7 mouse cellular contexts compared by ENCODE assay signal in the genomic region with DNA sequence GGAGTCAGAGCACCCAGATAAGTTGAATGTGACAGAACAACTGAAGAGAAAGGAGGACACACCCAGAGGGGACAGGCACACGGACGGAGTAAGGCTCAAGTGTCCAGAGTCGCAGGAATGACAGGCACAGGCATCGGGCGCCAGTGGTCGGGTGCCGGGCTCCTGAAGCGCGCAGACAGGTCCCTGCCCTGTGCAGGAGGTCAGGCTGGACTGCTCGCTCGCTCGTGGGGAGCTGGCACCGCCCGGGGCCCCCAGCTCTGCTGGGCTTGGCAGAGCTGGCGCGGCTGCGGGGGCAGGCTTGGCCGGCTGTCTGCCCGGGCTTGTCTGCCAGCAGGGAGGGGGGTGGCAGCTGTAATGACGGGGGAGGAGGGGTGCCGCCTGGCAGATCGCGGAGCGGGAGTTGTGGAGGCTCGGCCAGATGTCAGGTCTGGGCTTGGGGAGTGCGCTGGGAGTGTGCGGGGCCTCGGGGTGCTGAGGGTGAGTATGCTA. TPM values are rescaled to one million over a fixed set of nuclear protein-coding genes. Genes with fewer than 3 reads are reported as not detected.
A peak's percentile ranks its signal among the peaks of the same experiment; 100 is the strongest.
DNase-seq lines count a peak whose midpoint lies in the region; ATAC-seq lines count a peak whose summit lies in the region.

No protein-coding gene starts in this region.

- peak overlapping the region; percentile 60 for H3K9ac ChIP-seq in hindbrain, embryonic 14.5 days

- H3K36me3 ChIP-seq in hindbrain, embryonic 14.5 days (replicated peaks; ENCODE audit: control insufficient read depth, insufficient read depth) = no peaks in the 10 kb centered on the region

- ATAC-seq in hindbrain, embryonic 14.5 days (ENCODE audit: low FRiP score) = peak; percentile 49
- peak; percentile 21 for ATAC-seq in megakaryocyte progenitor cell, adult 5-6 weeks (replicated peaks; ENCODE audit: poor library complexity)

- intact Hi-C loops in left cerebral cortex, postnatal 10 days (cut with DNase I) = no loop called here

- H3K27ac ChIP-seq in hindbrain, embryonic 14.5 days = peak overlapping the region; percentile 60; the same call in 1 of the 2 replicates

- H3K4me3 ChIP-seq in hindbrain, embryonic 14.5 days (replicated peaks; ENCODE audit: low read length) = peak overlapping the region; percentile 47

- peaks cover 11% of the 10 kb centered on the region for H3K27me3 ChIP-seq in hindbrain, embryonic 14.5 days (ENCODE audit: control insufficient read depth, insufficient read depth, low read length)

- no peaks in the 10 kb centered on the region for H3K9me3 ChIP-seq in hindbrain, embryonic 14.5 days (ENCODE audit: control insufficient read depth, low read length)

- H3K4me2 ChIP-seq in hindbrain, embryonic 14.5 days (replicated peaks) = peak overlapping the region; percentile 98

- peak; percentile 89 for DNase-seq in Muller cell, postnatal 12 days (ENCODE audit: inconsistent ontology term)
- peak; percentile 77 for DNase-seq in cerebellum, adult 8-10 months
- peak; percentile 77 to 88 for DNase-seq in frontal cortex, adult 2 months (ENCODE audit: extremely low spot score in 1 of 2, low spot score in 1 of 2)
- DNase-seq in hindbrain, embryonic 14.5 days (ENCODE audit: low spot score) = no peak
- peak; percentile 76 to 89 for DNase-seq in left cerebral cortex, postnatal 10 days (ENCODE audit: extremely low spot score in 1 of 2, low spot score in 2 of 2)
- DNase-seq in right cerebral cortex, postnatal 4 days = peak; percentile 69

- 0 out of 2 replicates have a peak, but pooled peaks cover 10% of the 10 kb centered on the region for H3K4me1 ChIP-seq in hindbrain, embryonic 14.5 days (replicated peaks; ENCODE audit: control insufficient read depth, insufficient read depth, low read length)

- WGBS in hindbrain, embryonic 14.5 days = 0% methylated on average over 27 of the region's 28 CpGs

RNA-seq across cellular contexts. Expression of gene Inka2, which starts 0.7 kb away (rescaled TPM):
- 52.9 and 59.1 TPM in 2 replicates for polyA plus RNA-seq in frontal cortex, adult 2 months (2012; rRNA removed)
- polyA plus RNA-seq in hindbrain, embryonic 14.5 days (2014; fragmentation: Nextera tagmentation; extraction: Ambion mirVana) = 4.6 and 5.5 TPM in 2 replicates
- total RNA-seq in left cerebral cortex, postnatal 10 days (2021) = 10 to 100 TPM; 41.2 to 42.6 TPM
- 0.05 TPM in 1 of 2 replicates, not detected in the other for total RNA-seq in megakaryocyte progenitor cell, adult 5-6 weeks (2015)
- total RNA-seq in megakaryocyte progenitor cell, adult 5-6 weeks (2017) = 0.17 TPM in 1 of 2 replicates, not detected in the other

RNA-seq across cellular contexts. Expression of gene Ddx20, which starts 17.7 kb away (rescaled TPM):
- polyA plus RNA-seq in frontal cortex, adult 2 months (2012; rRNA removed) = 10.3 and 10.8 TPM in 2 replicates
- polyA plus RNA-seq in hindbrain, embryonic 14.5 days (2014; fragmentation: Nextera tagmentation; extraction: Ambion mirVana) = 21.6 and 23.1 TPM in 2 replicates
- 10 to 100 TPM; 12.2 to 14.5 TPM for total RNA-seq in left cerebral cortex, postnatal 10 days (2021)
- total RNA-seq in megakaryocyte progenitor cell, adult 5-6 weeks (2015) = 23.4 and 30.4 TPM in 2 replicates
- 51.9 and 57.7 TPM in 2 replicates for total RNA-seq in megakaryocyte progenitor cell, adult 5-6 weeks (2017)

Comparison
In these comparisons a context has a peak if more than half of its experiments do, and no peak if none do; other contexts are left out.
1. RNA of gene Inka2, which starts 0.7 kb away (total RNA-seq): 41.2 to 42.6 TPM in left cerebral cortex, postnatal 10 days; 0.05 to 0.17 TPM in megakaryocyte progenitor cell, adult 5-6 weeks; every median in the first group is over 10 times any median in the second.